Mouse (Mus musculus): ENCODE data around the gene Acss1. TPM values are rescaled to one million over a fixed set of nuclear protein-coding genes. Genes with fewer than 3 reads are reported as not detected.

Acss1 gene
- total and polyA plus RNA-seq, 2 experiments, result 0.29 to 0.83 TPM

- H3K27me3 ChIP-seq (ENCODE audit: control insufficient read depth, insufficient read depth, low read length), result no peaks in the 10 kb centered on the region
- H3K36me3 ChIP-seq (ENCODE audit: control insufficient read depth, insufficient read depth, low read length), result no peaks in the 10 kb centered on the region
- H3K79me2 ChIP-seq (ENCODE audit: control insufficient read depth, insufficient read depth, low read length), result no peaks in the 10 kb centered on the region
- no peak overlapping the region for H3K9ac ChIP-seq (ENCODE audit: low read depth, low read length)
- no peak overlapping the region for H3K27ac ChIP-seq (replicated peaks; ENCODE audit: insufficient read depth, low read depth, low read length)
- DNase-seq (ENCODE audit: extremely low read depth, low read depth, low spot score), result no peak
- H3K4me3 ChIP-seq (ENCODE audit: insufficient read depth, low read depth, low read length), result no peak overlapping the region
- TF ChIP-seq CTCF (IDR thresholded peaks at IDR 0.05; ENCODE audit: low read depth, low read length) (no peak), POLR2A (IDR thresholded peaks at IDR 0.05; ENCODE audit: extremely low read depth, insufficient read depth, low read length) (no peak)
- H3K4me1 ChIP-seq (ENCODE audit: control insufficient read depth, insufficient read depth, low read length), result no peaks in the 10 kb centered on the region
- WGBS, result 89% methylated on average over 8 of the region's 8 CpGs
These were observed 43.4 kb downstream of the Acss1 start for GRCm38 (mm10) chr2:150624926-150625325.

- DNase-seq (ENCODE audit: extremely low read depth, low read depth, low spot score), result no peak
- no peak overlapping the region for H3K27ac ChIP-seq (replicated peaks; ENCODE audit: insufficient read depth, low read depth, low read length)
- H3K27me3 ChIP-seq (ENCODE audit: control insufficient read depth, insufficient read depth, low read length), result no peaks in the 10 kb centered on the region
- 87% methylated on average over 3 of the region's 3 CpGs for WGBS
- no peaks in the 10 kb centered on the region for H3K36me3 ChIP-seq (ENCODE audit: control insufficient read depth, insufficient read depth, low read length)
- H3K79me2 ChIP-seq (ENCODE audit: control insufficient read depth, insufficient read depth, low read length), result no peaks in the 10 kb centered on the region
- H3K9ac ChIP-seq (ENCODE audit: low read depth, low read length), result no peak overlapping the region
- H3K4me3 ChIP-seq (ENCODE audit: insufficient read depth, low read depth, low read length), result no peak overlapping the region
- TF ChIP-seq CTCF (IDR thresholded peaks at IDR 0.05; ENCODE audit: low read depth, low read length) (no peak), POLR2A (IDR thresholded peaks at IDR 0.05; ENCODE audit: extremely low read depth, insufficient read depth, low read length) (no peak)
- no peaks in the 10 kb centered on the region for H3K4me1 ChIP-seq (ENCODE audit: control insufficient read depth, insufficient read depth, low read length)
These were observed 44.3 kb downstream of the Acss1 start for GRCm38 (mm10) chr2:150623957-150624356.

GRCm38 (mm10) chr2:150621698-150622097 is 46.6 kb downstream of the Acss1 start:
- H3K79me2 ChIP-seq (ENCODE audit: control insufficient read depth, insufficient read depth, low read length), result no peaks in the 10 kb centered on the region
- DNase-seq (ENCODE audit: extremely low read depth, low read depth, low spot score), result no peak
- no peaks in the 10 kb centered on the region for H3K36me3 ChIP-seq (ENCODE audit: control insufficient read depth, insufficient read depth, low read length)
- no peaks in the 10 kb centered on the region for H3K4me1 ChIP-seq (ENCODE audit: control insufficient read depth, insufficient read depth, low read length)
- H3K9ac ChIP-seq (ENCODE audit: low read depth, low read length), result no peak overlapping the region
- no peak overlapping the region for H3K27ac ChIP-seq (replicated peaks; ENCODE audit: insufficient read depth, low read depth, low read length)
- H3K27me3 ChIP-seq (ENCODE audit: control insufficient read depth, insufficient read depth, low read length), result no peaks in the 10 kb centered on the region
- H3K4me3 ChIP-seq (ENCODE audit: insufficient read depth, low read depth, low read length), result no peak overlapping the region
- TF ChIP-seq POLR2A (IDR thresholded peaks at IDR 0.05; ENCODE audit: extremely low read depth, insufficient read depth, low read length), result no peak
- no peak for TF ChIP-seq CTCF (IDR thresholded peaks at IDR 0.05; ENCODE audit: low read depth, low read length)
- WGBS, result 68% methylated on average over 3 of the region's 3 CpGs

GRCm38 (mm10) chr2:150610097-150610496 is 58.2 kb downstream of the Acss1 start:
- no peaks in the 10 kb centered on the region for H3K27me3 ChIP-seq (ENCODE audit: control insufficient read depth, insufficient read depth, low read length)
- 28% methylated on average over 3 of the region's 3 CpGs for WGBS
- peaks cover 5% of the 10 kb centered on the region for H3K4me1 ChIP-seq (ENCODE audit: control insufficient read depth, insufficient read depth, low read length)
- H3K36me3 ChIP-seq (ENCODE audit: control insufficient read depth, insufficient read depth, low read length), result no peaks in the 10 kb centered on the region
- no peak overlapping the region for H3K9ac ChIP-seq (ENCODE audit: low read depth, low read length)
- H3K27ac ChIP-seq (replicated peaks; ENCODE audit: insufficient read depth, low read depth, low read length), result no peak overlapping the region
- H3K4me3 ChIP-seq (ENCODE audit: insufficient read depth, low read depth, low read length), result no peak overlapping the region
- no peaks in the 10 kb centered on the region for H3K79me2 ChIP-seq (ENCODE audit: control insufficient read depth, insufficient read depth, low read length)
- TF ChIP-seq POLR2A (IDR thresholded peaks at IDR 0.05; ENCODE audit: extremely low read depth, insufficient read depth, low read length), result no peak
- no peak for TF ChIP-seq CTCF (IDR thresholded peaks at IDR 0.05; ENCODE audit: low read depth, low read length)
- DNase-seq (ENCODE audit: extremely low read depth, low read depth, low spot score), result no peak

GRCm38 (mm10) chr2:150608872-150609560 is 59.3 kb downstream of the Acss1 start:
- Histone ChIP-seq H3K27ac (replicated peaks; ENCODE audit: insufficient read depth, low read depth, low read length) (0 out of 2 replicates have a peak overlapping the region, but pooled peaks have one; percentile 34), H3K4me1 (ENCODE audit: control insufficient read depth, insufficient read depth, low read length) (peaks cover 5% of the 10 kb centered on the region), H3K9ac (ENCODE audit: low read depth, low read length) (peak overlapping the region; percentile 40; the same call in 1 of the 2 replicates), H3K27me3 (ENCODE audit: control insufficient read depth, insufficient read depth, low read length) (no peaks in the 10 kb centered on the region), H3K79me2 (ENCODE audit: control insufficient read depth, insufficient read depth, low read length) (no peaks in the 10 kb centered on the region), H3K4me3 (ENCODE audit: insufficient read depth, low read depth, low read length) (peak overlapping the region; percentile 95), H3K36me3 (ENCODE audit: control insufficient read depth, insufficient read depth, low read length) (no peaks in the 10 kb centered on the region)
- TF ChIP-seq POLR2A (IDR thresholded peaks at IDR 0.05; ENCODE audit: extremely low read depth, insufficient read depth, low read length) (no peak), CTCF (IDR thresholded peaks at IDR 0.05; ENCODE audit: low read depth, low read length) (peak; percentile 13; the same call in 1 of the 2 replicates)
- WGBS, result 2% methylated on average over 10 of the region's 10 CpGs
- DNase-seq (ENCODE audit: extremely low read depth, low read depth, low spot score), result peak; percentile 76

All from liver, adult 2 months (tissue).